Mouse (Mus musculus) MEL (cell line): ENCODE measurements around the gene Timeless.

Experiments
- CTCF ChIP-seq, 3 experiments: IDR thresholded peaks in 2 of 3; conservative IDR thresholded peaks in 1 of 3; 2 replicates each; pipeline ENCODE4 v1.5.1; 2011 to 2012; ENCODE audit warnings: low read length in 3 of 3, low read depth in 2 of 3, mild to moderate bottlenecking in 2 of 3, improper control_type of control experiment in 1 of 3, inconsistent platforms in 1 of 3, mixed read lengths in 1 of 3, moderate library complexity in 1 of 3; ENCODE audit not compliant: control insufficient read depth in 1 of 3, insufficient read depth in 1 of 3, poor library complexity in 1 of 3, severe bottlenecking in 1 of 3
- HCFC1 ChIP-seq: IDR thresholded peaks from 2 replicates; pipeline ENCODE4 v1.6.1; 2012; ENCODE audit warnings: low read depth, mild to moderate bottlenecking, inconsistent platforms, low read length, improper control_type of control experiment, moderate library complexity
- MAZ ChIP-seq: IDR thresholded peaks from 2 replicates; pipeline ENCODE4 v1.6.1; 2012; ENCODE audit warnings: low read depth, mild to moderate bottlenecking, inconsistent platforms, low read length, improper control_type of control experiment

- TF ChIP-seq CTCF (IDR thresholded peaks at IDR 0.05 in 2 of 3, conservative IDR thresholded peaks at IDR 0.05 in 1 of 3; ENCODE audit: control insufficient read depth in 1 of 3, insufficient read depth in 1 of 3, low read depth in 2 of 3, low read length in 3 of 3, poor library complexity in 1 of 3, severe bottlenecking in 1 of 3): no peak
- no peak for TF ChIP-seq MAZ
- no peak for TF ChIP-seq HCFC1
Observed at GRCm38 (mm10) chr10:128259946-128260345, 28.1 kb downstream of the Timeless start.
